Mouse (Mus musculus) CD4-positive, CD25-positive, alpha-beta regulatory T cell, adult 2 months (primary cell): Measurements from ENCODE around the gene Dyrk3.

Source experiments
- DNase-seq: peaks from one replicate; pipeline ENCODE4 v3.0.0-alpha.2; 2012; ENCODE audit warnings: low read depth, low spot score

Dyrk3 gene

DNA sequence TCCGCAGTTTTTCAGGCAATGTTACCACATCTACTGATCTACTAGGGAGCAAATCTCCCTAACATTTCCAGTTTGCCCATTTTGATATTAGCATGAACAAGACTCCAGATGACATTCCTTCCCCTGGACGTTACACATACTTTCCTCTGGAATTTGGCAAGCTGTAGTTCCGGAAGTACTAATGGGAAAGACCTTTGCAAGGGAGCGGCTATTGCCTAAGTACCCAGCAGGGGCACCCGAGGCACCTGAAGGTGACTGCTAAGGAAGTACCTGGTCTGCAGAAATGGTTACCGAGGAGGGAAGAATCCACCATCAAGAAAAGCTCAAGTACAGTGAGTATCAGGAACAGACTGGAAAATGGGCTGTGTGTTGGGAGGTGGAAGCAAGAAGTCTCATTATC lies 25.6 kb downstream of the Dyrk3 start:
- DNase-seq, result peak; percentile 54

DNA sequence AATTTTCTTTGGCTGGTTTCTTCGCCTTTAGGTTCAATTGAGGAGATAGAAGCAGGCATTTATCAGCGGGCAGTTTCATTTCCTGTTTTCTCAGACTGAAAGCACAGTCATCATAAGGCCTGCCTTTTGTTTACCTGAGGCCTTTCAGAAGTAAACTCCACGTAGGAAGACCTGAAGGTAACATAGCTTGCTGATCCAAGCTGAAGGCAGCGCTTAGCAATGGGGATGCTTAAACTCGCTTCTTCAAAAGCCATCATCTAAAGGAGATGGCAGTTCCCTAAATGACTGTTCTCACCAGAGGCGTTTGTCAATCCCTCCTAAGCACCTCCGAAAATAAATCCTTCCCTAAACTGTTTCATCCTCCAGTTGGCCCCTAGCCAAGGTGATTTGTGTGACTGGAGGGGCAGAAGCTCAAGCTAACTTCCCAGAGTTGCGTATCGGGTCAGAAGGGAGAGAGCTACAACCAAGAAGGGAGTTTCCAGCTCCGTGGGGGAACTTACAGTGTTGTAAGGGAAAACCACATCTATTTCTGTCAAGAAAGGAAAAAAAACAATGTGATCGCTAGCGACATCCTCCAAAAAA lies 27.5 kb downstream of the Dyrk3 start:
- DNase-seq, result peak; percentile 69

DNA sequence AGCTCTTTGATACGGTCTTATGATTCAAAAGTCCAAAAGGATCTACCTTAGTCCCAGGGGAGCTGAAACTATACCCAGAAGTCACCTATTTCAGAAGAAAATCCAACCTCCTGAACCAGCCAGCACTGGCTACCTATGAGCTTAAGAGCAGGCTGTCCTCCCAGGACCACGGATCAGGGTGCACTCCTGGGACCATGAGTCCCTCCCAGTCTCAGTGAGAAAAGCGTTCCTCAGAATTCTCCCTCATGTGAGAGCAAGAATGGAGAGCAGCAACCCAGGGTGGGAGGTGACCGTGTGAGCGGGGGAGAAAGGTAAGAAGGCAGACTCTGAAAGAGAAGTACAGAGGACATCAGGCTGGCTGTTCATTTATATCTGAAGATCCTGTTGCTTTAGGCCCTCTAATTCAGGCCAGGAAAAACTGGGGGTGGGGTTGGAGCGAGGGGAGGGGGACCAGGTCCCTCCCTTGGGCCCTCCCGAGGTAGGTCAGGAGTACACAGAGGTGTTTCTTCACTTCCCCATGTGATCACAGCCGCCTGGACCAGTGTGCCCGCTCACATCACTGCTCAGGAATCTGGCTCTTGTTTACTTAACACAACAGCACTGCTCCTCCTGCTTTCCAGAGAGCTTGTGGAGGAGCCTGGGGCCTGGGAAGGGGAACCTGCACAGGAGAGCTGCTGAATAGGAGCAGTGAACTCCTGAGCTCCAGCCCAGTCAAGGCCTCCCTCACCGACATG lies 30.4 kb downstream of the Dyrk3 start:
- no peak for DNase-seq

DNA sequence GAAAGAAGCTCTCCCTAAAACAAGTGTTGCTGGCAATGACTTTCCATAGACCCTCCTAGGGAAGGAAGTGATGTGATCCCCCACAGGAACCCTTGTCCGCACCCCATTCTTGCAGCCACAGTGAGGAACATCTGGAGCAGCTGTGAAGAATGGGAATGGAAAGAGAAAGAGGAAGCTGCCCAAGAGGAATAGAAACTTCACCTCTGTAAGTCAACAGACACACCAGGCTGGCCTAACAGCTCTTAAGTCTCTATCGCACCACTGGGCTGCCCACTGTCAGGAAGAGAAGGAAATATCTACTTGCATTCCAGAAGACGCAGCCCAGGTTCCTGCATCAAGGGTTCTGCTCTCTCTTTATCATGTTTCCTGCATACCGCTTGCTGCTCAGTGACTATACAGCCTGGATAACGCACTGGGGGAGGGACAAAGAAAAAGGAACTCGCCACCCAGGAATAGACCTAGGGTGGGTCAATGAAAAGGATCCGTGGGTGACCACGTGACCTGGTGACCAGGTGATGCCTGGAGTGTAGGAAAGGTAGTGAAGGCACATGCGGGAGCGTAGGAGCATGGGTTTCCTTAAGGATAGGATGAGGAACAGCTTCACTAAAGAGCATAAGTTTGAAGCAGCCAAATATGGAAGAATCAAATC lies 34.2 kb downstream of the Dyrk3 start:
- no peak for DNase-seq

DNA sequence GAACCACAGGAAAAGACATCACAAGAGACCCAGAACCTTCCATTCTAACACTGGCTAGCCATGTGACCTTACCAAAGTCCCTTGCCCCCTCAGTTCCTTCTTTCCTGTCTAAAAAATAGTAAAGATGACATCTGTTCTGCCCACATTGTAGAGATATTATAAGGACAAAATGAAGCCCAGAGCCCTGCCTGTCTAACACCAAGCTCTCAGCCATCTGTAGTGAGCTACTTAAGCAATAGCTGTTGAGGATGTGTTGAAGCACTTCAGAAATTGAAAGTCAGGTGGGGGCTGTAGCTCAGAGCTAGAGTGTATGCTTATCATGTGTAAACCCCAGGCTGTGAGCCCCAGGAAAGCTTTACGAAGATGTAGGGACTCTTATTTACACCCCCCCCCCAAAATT lies 37.3 kb downstream of the Dyrk3 start:
- no peak for DNase-seq

DNA sequence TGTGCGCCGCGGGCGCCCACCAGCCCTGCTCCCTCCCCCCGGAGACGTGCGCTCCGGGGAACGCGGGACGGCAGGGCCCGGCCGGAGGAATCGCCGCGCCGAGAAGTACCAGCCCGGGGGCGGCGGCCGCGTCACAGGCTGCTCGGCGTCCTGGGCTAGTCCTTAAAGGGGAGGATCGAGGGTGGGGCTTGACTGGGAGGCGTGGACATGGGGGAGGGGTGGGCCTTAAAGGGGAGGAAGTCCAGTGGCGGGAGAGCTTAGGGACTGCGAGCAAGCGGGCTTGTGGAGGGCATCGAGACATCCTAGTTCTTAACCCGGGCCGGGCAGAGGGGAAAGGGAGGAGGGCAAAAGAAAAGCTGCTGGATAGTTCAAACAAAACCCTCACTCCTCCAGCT lies 40.4 kb downstream of the Dyrk3 start, which contains the start of gene Mapkapk2:
Gene Mapkapk2, minus strand, starts transcription at position 127 of the 395 bp plus-strand sequence.
- peak; percentile 92 for DNase-seq

DNA sequence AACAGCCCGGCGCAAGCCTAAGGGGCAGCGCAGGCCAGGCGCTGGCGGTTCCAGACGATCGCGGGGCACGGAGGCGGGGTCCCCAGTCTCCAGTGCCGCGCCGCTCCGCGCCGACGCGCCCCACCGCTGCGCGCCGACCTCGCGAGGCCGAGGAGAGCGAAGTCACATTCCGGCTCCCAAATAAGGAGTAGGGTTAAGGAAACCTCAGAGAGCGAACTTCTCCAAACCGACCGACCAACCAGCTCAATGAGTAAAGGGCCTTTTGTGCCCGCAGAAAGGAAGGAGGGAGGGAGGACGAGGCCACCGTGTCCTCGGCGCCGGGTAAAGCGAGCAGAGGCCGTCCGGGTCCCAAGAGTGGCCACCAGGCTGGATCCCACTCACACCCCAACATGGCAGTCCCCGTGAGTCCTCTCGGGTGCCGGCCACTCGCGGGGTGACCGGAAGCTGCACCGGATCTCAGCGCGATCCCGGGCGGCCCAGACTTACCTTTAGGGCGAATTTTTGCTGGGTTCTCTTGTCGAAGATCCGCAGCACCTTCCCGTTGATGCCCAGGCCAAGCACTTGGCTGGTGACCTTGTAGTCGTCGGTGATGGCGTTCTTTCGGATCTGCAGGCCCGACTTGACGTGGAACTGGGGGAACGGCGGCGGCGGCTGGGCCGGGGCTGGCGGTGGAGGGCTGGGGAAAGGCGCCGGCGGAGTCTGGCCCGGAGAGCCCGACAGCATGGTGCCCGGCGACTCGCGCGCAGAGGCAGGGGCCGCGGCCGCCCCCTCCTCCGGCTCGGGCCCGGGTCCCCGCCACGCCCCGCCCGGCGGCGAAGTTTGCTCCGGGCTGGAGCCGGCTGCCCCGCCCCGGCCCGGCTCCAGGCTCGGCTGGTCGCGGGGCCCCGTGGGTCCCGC lies 41.1 kb downstream of the Dyrk3 start:
- DNase-seq, result peak; percentile 68

DNA sequence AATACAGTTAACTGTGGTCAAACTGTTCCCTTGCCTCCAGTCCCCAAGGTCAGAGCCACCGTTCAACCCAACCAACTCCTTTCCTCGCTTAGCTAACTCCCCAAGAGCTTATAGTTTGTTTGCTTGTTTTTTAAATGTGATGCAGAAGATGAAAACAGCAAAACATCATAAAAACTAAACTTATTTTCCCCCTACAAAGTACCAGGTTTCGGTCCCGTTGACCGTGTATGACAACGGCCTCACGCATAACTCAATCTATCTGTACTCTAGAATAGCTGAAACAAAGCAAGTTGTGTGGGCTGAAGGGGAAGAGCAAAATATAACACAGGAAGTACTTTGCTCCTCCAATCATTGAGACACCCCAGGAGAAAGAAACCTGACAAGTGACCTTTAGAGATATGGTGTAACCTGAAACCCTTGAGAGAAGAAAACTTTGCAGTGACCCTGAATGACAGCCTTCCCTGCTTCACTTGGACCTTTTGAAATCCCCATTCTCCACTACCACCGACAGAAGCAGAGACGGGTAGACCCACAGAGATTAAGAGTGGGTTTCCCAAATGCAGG lies 41.9 kb downstream of the Dyrk3 start:
- peak; percentile 58 for DNase-seq

DNA sequence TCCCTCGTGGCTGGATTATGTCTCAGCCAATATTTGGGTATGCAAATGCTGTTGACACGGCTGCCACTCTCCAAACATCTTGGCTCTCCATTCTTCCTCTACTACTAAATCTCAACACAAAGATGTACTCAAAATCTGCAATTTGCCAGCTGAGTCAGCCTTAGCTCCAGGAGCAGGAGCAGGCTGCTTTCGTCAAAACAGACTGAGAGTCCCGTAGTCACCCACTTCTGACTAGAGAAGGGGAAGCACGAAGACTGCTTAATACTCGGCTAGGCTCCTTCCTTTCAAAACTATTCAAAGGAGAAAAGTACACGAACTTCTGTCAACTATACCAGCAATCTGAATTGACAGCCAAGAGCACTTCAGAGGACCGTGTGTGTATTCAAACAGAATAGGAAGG lies 42.6 kb downstream of the Dyrk3 start:
- no peak for DNase-seq

DNA sequence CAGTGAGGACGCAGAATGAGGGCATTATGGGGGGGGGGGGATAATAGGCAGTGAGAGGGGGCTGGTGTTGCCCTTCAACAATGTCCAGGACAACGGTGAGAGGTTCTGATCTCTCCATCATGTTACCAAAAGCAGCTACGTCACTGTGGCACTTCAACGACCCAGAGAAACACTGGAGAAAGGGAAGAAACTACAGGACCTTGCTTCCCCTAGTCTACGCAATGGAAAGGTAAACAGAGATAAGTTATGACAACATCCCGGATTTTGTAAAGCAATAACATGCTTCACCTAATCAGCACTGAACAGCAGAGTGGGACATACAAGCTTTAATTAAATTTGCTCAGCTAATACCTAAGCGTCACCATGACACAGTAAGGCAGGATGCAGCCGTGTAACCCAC lies 44.3 kb downstream of the Dyrk3 start:
- DNase-seq, result no peak

DNA sequence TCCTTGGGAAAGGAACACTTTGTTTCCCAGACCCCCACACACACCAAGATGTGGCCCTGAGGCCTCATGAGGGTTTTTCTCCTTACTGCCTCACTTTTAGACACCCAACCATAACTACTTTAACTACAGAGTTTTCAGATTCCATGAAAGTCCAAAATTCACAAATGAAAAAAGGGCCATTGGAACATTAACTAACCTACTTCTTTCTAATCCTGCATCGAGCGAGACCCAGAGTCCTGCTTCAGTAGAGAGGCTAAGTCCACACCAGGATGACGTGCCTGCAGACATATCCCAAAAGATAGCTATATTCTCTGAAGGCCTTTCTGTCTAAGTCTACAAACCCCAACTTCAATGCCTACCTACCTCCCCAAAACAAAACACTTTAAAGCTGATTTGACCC lies 45.3 kb downstream of the Dyrk3 start:
- no peak for DNase-seq

DNA sequence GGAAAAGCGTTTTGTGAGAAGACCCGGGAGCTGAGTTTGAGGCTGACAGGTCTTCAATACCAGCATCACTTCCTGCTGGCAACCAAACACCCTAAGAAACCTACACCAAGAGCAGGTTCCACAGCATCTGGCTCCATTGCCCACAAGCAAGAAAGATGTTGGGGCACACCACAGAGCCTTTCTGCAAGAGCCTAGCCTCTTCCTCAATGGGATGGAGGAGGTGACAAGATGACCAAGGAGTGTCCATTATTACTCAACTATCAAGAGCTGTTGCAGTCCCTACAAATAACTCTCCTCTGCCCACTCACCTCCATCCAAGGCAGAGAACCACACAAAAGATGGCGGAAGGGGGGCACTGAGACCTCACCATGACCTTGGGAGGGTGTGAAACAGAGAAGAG lies 46.0 kb downstream of the Dyrk3 start:
- DNase-seq, result no peak

DNA sequence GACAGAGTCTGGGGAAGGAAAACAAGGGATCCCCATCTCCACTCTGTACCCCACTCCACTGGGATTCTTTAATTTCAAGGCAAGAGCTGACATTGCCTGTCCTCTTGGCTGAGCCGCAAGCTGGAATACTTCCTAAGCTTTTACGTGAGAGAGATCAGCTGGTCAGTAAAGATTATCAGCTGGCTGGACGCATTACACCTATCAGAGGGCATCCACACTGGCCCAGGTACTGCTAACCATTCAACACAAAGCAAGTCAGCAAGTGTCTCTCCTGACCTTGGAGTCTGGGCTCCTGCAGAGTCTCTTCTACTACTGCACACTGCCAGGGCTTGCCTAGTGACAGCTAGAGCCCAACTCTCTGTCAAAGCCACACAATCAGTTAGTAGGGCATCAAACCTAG lies 46.7 kb downstream of the Dyrk3 start:
- DNase-seq, result no peak

DNA sequence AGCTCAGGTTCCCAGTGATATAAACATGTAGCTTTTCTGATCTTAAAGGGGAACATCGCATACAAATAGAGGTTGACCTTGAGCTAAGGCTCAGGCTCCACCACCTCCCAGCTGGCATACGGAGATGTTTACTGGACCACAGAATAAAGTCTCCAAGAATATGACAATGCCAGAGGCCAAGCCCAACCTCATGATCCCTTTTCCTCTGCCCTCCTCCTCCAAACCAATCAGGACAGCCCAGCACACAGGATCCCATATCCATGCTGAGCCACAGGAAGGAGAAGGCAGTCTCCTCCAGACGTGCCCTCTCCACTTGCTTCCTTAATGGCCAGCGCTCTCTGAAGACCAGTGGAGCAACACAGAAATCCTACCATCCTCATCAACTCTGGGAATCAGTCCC lies 47.3 kb downstream of the Dyrk3 start:
- no peak for DNase-seq

DNA sequence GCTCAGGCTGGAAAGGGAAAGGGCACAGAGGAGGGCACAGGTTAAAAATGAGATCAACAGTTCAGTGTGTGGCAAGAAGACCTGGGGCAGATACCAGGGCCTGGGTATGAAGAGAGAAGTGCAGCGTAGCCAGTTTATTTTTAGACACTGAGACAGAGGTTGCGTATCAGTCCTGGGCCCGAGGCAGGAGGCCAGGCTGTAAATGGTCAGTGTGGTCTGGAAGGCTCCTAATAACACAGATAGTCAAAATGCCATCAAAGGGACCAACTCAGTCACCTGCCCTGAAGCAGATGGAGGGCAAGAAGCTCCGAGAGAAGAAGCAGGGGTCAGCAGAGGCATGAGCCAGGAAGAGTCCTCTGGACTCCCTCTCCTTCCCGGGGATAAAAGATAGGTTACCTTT lies 47.9 kb downstream of the Dyrk3 start:
- no peak for DNase-seq

DNA sequence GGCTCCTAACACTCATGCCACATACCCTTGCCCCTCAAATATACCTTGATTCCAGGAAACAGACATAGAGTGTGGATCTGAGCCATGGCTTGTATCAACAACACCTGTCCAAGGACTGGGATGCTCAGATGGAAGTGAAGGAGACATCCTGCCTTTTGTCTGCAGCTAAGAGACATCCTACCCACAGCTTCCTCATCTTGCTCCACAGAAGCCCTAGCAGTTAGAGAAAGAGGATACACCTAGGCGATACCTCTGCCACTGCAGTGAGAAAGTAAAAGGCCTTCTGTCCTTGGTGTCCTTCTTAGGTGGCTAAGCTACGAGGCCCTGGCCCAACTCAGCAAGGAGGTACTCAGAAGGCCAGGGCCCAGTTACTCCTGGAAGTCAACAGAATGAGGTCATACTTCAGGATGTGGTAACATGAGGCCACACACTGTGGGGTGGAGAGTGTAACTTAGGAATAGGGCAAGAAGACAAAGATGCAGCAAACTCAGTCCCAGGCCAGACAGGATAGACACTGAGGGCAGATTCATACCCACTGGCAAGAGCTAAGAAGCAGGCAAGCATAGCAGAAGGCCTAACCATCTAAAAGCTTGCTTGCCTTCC lies 48.5 kb downstream of the Dyrk3 start:
- peak; percentile 41 for DNase-seq

DNA sequence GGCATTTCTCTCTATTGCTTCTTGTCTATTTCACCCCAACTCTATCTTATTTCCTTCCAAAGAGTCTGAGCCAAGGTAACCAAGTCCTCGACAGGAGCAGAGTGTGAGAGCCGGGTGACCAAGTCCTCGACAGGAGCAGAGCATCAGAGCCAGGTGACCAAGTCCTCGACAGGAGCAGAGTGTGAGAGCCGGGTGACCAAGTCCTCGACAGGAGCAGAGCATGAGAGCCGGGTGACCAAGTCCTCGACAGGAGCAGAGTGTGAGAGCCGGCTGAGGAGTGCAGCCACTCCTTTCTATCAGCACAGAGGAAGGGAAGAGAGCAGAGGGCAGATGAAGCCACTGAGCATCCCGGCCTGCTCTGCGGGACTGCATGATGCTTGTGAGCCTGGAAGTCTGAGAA lies 49.6 kb downstream of the Dyrk3 start:
- DNase-seq, result no peak

DNA sequence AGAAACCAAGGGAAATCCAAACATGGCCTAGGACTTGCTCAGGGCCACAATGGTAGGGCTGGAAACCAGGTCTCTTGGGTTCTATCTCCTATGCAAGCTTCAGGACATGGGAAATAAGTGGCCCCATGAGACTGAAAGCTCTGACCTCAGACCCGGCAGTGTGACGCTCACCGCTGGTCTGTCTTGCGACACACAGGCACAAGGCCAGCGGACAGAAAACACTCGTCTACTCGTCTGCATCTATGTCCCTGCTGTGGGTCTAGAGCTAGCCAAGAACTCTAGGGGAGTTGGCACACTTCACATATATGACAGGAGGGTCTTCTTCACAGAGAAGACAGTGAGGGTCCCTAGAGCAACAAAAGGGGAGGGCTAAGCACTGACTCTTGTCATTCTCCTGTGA lies 51.2 kb downstream of the Dyrk3 start:
- no peak for DNase-seq

DNA sequence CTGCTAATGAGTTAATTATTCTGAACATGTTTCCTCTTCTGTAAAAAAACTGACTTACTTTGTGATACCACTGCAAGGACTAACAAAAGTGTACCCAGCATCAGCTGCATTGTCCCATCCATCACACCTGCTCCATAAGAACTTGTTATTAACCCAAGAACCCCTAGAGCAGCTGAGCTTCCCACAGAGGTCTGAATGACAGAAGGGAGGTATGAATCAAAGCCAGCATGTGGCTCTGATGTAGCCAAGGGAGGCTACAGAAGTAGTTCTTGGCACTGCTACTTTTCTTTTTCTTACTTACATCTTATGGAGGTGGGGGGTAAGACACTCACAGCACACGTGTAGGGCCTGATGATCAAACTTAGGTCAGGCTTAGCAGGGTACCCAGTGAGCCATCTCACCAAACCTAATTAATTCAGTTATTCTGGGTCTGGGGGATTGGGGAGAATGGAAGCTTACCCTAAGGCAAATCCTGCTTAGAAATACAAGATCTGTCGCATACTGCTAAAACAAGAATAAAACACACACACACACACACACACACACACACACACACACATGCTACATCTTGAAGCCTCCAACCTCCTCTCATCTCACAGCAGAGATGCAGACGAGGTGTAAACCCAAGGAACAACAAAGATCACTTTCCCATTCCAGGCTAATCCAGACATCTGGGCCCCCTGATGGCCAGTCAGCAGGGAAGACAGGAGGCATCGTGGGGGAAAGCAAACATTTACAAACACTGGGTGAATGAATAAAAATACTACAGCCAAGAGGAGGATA lies 52.0 kb downstream of the Dyrk3 start:
- DNase-seq, result no peak

DNA sequence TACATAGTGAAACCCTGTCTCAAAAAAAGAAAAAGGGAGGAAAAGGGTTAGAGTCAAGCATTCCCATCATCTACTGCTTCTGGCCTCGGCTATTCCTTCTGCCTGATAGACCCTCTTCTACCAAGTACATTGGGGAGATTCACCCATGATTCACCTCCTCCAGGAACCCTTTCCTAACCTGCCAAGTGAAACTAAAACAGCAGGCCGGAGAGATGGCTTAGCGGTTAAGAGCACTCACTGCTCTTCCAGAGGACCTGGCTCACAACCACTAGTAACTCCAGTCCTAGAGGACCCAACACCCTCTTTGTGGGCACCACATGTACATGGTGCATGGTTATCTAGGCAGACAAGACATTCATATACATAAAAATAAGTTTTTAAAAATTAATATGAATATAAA lies 52.9 kb downstream of the Dyrk3 start:
- DNase-seq, result no peak

DNA sequence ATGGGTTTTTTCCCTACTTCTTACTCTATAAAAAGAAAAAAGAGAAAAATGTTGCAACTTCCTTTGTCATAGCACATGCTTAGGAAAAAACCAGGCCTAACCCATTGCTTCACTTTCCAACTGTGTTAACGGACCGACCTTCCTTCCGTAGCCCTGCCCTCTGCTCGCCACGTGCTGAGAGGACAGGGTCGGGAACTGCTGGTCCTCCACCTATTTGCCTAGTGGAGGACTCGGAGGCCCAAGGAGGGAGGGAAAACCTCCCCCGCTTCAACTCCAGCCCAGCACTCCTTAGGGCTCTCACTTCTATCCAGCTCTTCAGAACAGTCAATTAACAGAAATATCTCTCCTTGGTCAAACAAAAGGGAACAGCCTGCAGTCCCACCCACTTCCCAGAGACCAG lies 53.9 kb downstream of the Dyrk3 start:
- DNase-seq, result no peak
